Mouse (Mus musculus) hindbrain, postnatal 0 days (tissue): ENCODE results near the gene Csf2ra. TPM values are rescaled to one million over a fixed set of nuclear protein-coding genes. Genes with fewer than 3 reads are reported as not detected.
"Not testable (repeated sequence)": the region's sequence is repeated elsewhere in the genome, so short reads cannot be mapped to it uniquely, and the experiment has no call there.

Experiments
- ATAC-seq: fragments of 200-750 bp; cut with Nextera tagmentation; 2 replicates; pipeline ENCODE4 v1.8.0; 2017; ENCODE audit warnings: mild to moderate bottlenecking, moderate TSS enrichment, moderate library complexity
- DNase-seq: peaks from one replicate; pipeline ENCODE4 v3.0.0-alpha.2; 2015; ENCODE audit warnings: low spot score
- H3K27ac ChIP-seq: fragments of 300-500 bp; sonication (generic); 2 replicates; pipeline ENCODE4 v1.5.1; 2014; ENCODE audit warnings: mild to moderate bottlenecking
- H3K27me3 ChIP-seq: fragments of 300-500 bp; sonication (generic); 2 replicates; pipeline ENCODE4 v1.6.1; 2014; ENCODE audit warnings: low read length, mixed read lengths; ENCODE audit not compliant: insufficient read depth
- H3K36me3 ChIP-seq: fragments of 300-500 bp; sonication (generic); 2 replicates; pipeline ENCODE4 v1.6.1; 2014; ENCODE audit warnings: low read length, mixed read lengths; ENCODE audit not compliant: insufficient read depth
- H3K4me1 ChIP-seq: fragments of 300-500 bp; sonication (generic); 2 replicates; pipeline ENCODE4 v1.6.1; 2014; ENCODE audit warnings: antibody characterized with exemption, low read length, mixed read lengths; ENCODE audit not compliant: insufficient read depth
- H3K4me2 ChIP-seq: fragments of 300-500 bp; sonication (generic); 2 replicates; pipeline ENCODE4 v1.6.1; 2014; ENCODE audit warnings: low read depth, mild to moderate bottlenecking, low read length, moderate library complexity, mixed read lengths
- H3K4me3 ChIP-seq: fragments of 300-500 bp; sonication (generic); 2 replicates; pipeline ENCODE4 v1.5.1; 2014; ENCODE audit warnings: low read length
- H3K9ac ChIP-seq: fragments of 300-500 bp; sonication (generic); replicated peaks from 2 replicates; pipeline ENCODE4 v1.6.1; 2014; ENCODE audit warnings: mild to moderate bottlenecking, low read length, moderate library complexity, mixed read lengths
- H3K9me3 ChIP-seq: fragments of 300-500 bp; sonication (generic); 2 replicates; pipeline ENCODE4 v1.6.1; 2016; ENCODE audit warnings: low read length, mixed read lengths
- CTCF ChIP-seq: IDR thresholded peaks from 2 replicates; pipeline ENCODE4 v1.5.1; 2016; ENCODE audit warnings: antibody characterized with exemption, control low read depth, low read depth
- WGBS: fragments of 180-500 bp; shearing (Covaris S2); extraction: QIAGEN DNeasy Blood & Tissue Kit; methylation state at CpG from one replicate; pipeline ENCODE4 v1.1.7; 2014; 5-methylcytosine and 5-hydroxymethylcytosine counted together
- polyA plus RNA-seq: library from polyadenylated mRNA; unstranded; fragments of >200 nt; fragmentation: Nextera tagmentation; extraction: Ambion mirVana; gene quantifications from 2 replicates; pipeline ENCODE4 v1.2.1, GENCODE M21; 2015
- total RNA-seq: library from RNA; depleted of rRNA; stranded (reverse); fragments of >200 nt; gene quantifications from 2 replicates; pipeline ENCODE4 v1.2.3, GENCODE M21; 2014; rRNA removed

The Csf2ra gene
- total RNA-seq: 39.6 and 48.2 TPM in 2 replicates
- polyA plus RNA-seq: 36.3 and 44.1 TPM in 2 replicates

DNA sequence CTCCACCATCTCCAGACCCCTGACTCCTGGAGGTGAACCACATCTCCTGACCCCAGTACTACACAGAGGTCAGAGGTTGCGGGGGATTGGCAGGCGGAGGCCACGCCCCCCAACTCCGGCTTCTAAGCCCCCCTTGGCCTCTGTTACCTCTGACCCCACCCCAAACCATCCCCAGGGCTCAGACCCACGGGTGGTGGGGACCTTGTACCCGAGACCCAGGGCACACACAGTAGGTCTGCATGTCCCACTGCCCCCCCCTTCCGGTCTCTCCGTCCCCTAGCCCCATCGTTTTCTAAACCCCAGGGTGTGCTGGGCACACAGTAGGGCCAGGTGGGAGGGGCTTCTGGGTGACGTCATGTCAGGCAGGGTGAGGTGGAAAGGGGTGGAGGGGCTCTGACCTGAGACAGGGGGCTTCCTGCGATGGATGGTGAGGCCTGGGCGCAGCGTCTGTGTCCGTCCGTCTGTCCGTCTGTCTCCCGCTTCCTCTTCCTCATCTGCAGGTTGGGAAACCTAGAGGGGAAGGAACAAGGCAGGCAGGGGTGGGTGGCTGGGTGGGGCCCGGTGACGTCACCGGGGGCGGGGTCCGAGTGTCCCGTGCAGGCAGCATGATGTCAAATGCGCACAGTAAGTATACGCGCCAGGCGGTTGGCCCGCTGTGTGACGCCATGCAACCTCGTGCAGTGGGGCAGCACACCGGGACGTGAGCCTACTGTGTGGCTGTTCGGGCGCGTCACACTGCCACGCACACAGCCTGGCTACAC, at the start of gene Csf2ra:
Csf2ra (minus strand) TSS at position 489 of the 761 bp plus-strand sequence.
- no peaks in the 10 kb centered on the region for H3K9me3 ChIP-seq
- no peak for TF ChIP-seq CTCF
- no peaks in the 10 kb centered on the region for H3K36me3 ChIP-seq
- no peak for DNase-seq
- 59% methylated on average over 34 of the region's 36 CpGs for WGBS
- peak within 1 kb of the TSS; percentile 43 for H3K4me3 ChIP-seq
- H3K4me2 ChIP-seq: peak within 1 kb of the TSS; percentile 56
- peak within 1 kb of the TSS; percentile 46 for H3K9ac ChIP-seq
- no peaks in the 10 kb centered on the region for H3K27me3 ChIP-seq
- H3K27ac ChIP-seq: peak within 1 kb of the TSS; percentile 88
- ATAC-seq: no peak
- 0 out of 2 replicates have a peak, but pooled peaks cover 6% of the 10 kb centered on the region for H3K4me1 ChIP-seq

DNA sequence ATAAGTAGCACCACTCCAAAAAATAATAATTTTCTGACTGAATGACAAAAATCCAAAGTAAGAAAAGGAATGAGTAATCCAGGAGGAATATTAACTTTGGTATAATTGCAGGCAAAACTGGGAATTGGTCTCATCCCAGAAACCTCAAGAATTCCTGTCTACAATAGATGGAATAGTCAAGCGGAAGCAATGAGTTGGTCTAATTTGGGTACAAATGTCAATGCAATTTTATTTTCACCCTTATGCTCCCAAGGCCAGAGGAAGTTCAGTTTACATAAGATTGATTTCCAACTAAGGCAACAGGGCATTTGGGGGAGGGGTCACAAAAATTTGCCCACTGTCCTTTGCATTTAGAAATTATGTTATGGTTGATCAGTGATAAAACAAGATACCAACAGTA, 47.2 kb upstream of the Csf2ra start:
- no peak for TF ChIP-seq CTCF
- no peaks in the 10 kb centered on the region for H3K4me1 ChIP-seq
- DNase-seq: no peak
- H3K9ac ChIP-seq: no peak overlapping the region
- no peak overlapping the region for H3K27ac ChIP-seq
- H3K27me3 ChIP-seq: no peaks in the 10 kb centered on the region
- 100% methylated on average over 1 of the region's 1 CpGs for WGBS
- no peak overlapping the region for H3K4me3 ChIP-seq
- H3K9me3 ChIP-seq: no peaks in the 10 kb centered on the region
- no peaks in the 10 kb centered on the region for H3K36me3 ChIP-seq
- no peak for ATAC-seq
- no peak overlapping the region for H3K4me2 ChIP-seq

DNA sequence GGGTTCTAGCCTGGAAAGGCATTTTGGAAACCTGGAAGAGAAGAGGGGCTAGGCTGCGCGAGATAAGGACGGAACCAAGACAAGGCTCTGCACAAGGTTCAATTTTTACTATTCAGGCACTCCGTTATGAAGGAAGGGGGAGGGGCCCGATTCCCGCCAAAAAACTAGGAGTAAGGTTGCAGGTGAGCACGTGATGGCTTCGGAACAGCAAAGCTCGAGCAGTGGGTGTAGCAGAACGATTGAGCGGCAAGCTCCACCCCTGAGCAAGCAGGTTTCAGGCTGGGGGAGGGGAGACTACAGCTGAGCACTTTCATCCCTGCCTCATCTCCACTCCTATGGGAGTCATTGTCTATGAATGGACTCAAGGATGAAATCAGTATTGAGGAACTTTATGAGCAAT, 40.9 kb upstream of the Csf2ra start:
- not testable (repeated sequence) for H3K27me3 ChIP-seq, ATAC-seq, H3K4me3 ChIP-seq, H3K36me3 ChIP-seq, DNase-seq, H3K4me2 ChIP-seq, H3K9ac ChIP-seq, H3K4me1 ChIP-seq, H3K27ac ChIP-seq, H3K9me3 ChIP-seq
- WGBS: 33% methylated on average over 11 of the region's 11 CpGs

DNA sequence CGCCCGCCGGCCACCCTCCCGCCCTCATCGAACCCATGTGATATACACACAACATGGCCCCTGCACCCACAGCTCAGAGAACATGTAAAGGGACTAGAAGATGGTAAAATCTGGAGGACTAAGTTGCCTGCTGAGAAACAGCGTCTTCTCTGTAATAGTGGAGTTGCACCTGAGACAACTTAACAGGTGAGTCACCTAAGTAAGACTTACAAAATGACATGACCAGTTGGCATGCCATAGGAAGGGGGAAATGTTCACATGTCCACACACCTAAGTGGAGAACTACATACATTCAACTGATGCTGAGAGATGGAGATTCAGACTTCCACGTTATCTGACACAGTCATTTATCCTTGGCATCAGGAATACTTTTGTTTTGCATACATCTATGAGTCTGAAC, 38.9 kb upstream of the Csf2ra start:
- ATAC-seq: no peak
- H3K36me3 ChIP-seq: no peaks in the 10 kb centered on the region
- H3K27ac ChIP-seq: no peak overlapping the region
- no peaks in the 10 kb centered on the region for H3K9me3 ChIP-seq
- no peak overlapping the region for H3K4me2 ChIP-seq
- WGBS: 21% methylated on average over 7 of the region's 7 CpGs
- DNase-seq: peak; percentile 4
- TF ChIP-seq CTCF: no peak
- H3K9ac ChIP-seq: no peak overlapping the region
- no peaks in the 10 kb centered on the region for H3K4me1 ChIP-seq
- H3K4me3 ChIP-seq: no peak overlapping the region
- no peaks in the 10 kb centered on the region for H3K27me3 ChIP-seq

DNA sequence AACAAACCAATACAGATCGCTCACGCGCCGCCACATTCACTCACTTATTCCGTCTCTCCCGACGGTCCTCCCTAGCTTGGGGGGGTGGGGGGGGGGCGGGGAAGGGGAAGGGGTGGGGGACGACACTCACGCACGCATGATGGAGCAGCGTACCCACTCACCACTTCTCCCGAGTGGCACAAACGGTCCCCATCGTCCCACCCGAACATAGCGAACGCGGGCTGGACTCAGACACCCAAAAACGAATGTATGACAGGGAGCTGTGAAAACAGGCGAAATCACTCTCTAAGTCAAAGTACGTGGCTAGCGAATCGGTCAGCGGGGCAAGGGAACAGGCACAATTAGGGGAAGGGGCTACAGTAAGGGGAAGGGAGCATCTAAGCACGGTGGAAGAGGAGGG, 38.4 kb upstream of the Csf2ra start:
- Histone ChIP-seq H3K4me2 (no peak overlapping the region), H3K36me3 (no peaks in the 10 kb centered on the region), H3K9ac (no peak overlapping the region), H3K4me1 (no peaks in the 10 kb centered on the region), H3K9me3 (no peaks in the 10 kb centered on the region), H3K27ac (no peak overlapping the region), H3K4me3 (no peak overlapping the region), H3K27me3 (no peaks in the 10 kb centered on the region)
- TF ChIP-seq CTCF: no peak
- 4% methylated on average over 25 of the region's 26 CpGs for WGBS
- ATAC-seq: no peak
- DNase-seq: peak; percentile 43

DNA sequence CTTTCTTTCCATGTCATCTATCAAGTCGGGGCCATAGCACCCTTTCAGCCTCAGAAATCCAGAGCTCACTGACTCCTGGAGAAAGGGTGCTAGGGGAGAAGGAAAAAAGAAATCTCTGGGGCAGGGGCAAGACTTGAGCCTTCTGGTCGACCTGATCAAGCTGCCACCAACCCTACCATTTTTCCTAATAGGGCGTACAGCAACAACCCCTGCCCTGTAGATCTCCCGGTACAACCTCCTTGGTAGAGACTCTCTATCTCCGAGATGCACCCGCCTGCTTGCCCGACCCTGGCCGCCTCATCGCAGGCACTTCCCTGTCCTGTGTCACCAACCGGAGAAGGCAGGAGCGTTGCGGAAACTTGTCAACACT, 38.0 kb upstream of the Csf2ra start:
- H3K9ac ChIP-seq: no peak overlapping the region
- no peak overlapping the region for H3K4me2 ChIP-seq
- H3K9me3 ChIP-seq: no peaks in the 10 kb centered on the region
- H3K27me3 ChIP-seq: no peaks in the 10 kb centered on the region
- ATAC-seq: no peak
- no peaks in the 10 kb centered on the region for H3K36me3 ChIP-seq
- TF ChIP-seq CTCF: no peak
- H3K4me1 ChIP-seq: no peaks in the 10 kb centered on the region
- H3K4me3 ChIP-seq: no peak overlapping the region
- 3% methylated on average over 12 of the region's 12 CpGs for WGBS
- no peak overlapping the region for H3K27ac ChIP-seq
- peak; percentile 38 for DNase-seq
